Mouse (Mus musculus): ENCODE measurements around the gene Ano2.

Gene Ano2

DNA sequence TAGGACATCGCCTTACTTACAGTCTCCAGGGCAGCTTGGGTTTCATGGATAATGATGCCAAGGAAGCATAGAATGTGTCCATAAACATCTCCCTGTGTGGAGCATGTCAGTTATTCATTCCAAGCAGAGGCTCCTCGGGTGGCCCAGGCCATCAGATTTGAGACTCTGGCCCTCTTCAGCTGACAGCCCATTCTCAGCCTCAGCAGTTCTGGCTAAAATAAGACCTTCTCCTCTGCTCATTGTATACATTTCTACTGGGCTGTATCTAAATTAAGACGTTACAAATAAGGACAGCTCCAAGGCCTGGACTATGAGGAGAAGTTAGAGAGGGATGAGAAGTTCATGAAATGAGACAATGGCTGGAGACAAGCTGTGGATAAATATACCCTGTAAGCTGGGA lies 204.1 kb downstream of the Ano2 start:
- no peak for DNase-seq (ENCODE audit: low read depth, low spot score)

DNA sequence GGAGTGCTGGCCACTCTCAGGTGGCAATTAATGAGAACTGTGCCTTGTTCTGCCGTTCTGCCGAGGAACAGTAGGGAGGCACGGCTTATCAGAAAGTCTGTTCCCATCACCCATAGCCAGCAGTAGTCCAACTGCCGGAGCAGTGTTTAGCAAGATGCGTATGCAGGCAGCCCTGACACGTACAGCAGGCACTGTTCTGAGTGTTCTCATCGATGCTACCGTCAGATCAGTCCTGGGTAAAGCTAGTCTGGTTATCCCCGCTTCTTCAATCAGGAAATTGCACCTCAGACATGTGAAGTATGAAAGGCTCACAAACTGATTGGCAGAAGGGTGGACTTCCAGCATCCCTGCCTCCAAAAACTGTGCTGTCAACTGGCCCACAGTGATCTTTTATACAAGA lies 224.2 kb downstream of the Ano2 start:
- no peak for DNase-seq (ENCODE audit: low read depth, low spot score)

DNA sequence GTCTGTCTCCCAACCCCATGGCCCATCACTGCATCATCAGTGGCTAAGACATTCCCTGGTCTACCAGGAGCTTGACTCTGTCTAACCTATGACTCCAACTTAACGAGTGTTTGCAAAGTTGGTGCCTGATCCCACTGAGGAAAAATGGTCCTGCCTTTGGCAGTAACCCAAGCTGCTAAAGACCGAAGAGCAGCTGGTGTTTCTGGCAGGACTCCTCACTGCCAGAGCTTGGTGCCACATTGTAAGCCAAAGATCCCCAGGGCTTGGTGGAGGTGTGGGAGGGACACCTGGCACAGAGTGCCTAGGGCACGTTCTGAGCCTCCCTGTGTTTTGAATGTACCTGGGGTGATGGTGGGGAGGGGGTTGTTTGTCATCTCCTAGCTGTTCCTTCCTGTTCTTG lies 232.5 kb downstream of the Ano2 start:
- DNase-seq (ENCODE audit: low read depth, low spot score): no peak

DNA sequence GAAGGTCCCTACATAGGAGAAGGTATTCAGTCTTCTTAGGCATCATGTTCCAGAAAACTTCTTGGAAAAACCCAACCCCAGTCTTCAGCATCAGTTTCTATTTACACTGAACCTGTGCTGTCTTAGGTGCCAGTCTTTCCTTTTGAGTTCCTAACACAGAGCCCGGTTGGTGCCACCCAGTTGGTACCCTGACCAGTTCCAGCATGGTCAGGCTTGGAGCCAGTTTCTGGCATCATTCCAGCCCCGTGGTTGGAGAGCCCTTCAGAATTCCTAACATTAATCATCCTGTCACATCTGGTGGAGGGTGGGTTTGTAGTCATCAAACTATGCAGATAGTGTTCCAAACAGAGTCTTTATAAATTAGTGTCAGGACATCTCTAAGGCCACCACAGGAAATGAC lies 234.8 kb downstream of the Ano2 start:
- no peak for DNase-seq (ENCODE audit: low read depth, low spot score)

DNA sequence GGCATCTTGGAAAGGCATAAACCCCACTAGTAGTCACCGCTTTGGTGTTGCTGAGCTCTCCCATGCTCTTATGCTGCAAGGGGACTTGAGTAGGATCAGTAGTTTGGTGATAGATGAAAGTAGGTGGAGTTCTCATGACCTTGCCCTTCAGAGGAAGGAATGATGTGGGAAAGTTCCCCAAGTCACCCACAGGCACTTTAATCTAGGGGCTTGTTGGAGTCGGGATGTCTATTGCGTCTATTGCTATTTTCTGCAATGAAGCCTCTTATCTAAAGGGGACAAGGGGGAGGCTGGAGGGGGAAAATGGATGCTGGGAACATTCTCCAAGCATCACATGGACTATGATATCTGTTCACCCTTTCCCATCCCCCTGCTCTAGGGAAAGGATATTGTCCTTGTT lies 235.6 kb downstream of the Ano2 start:
- DNase-seq (ENCODE audit: low read depth, low spot score): no peak

DNA sequence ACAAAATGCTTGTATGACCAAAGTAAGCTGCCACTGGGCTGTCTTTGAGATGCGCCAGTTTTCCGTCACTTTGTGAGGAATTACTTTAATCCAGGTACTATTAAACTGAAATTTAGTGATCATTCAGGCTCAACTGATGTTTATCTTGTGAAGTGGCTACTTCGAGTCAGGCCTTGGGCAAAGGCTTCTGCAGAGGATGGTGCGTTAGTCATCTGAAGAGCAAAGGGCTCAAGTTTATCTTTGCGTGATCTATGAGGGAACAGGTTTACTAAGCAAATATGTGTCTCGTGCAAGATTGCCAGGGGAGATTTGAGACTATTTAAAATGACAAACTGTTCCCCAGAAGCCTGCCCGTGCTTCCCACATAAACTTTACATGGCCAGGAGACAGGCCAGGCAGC lies 241.7 kb downstream of the Ano2 start:
- no peak for DNase-seq (ENCODE audit: low read depth, low spot score)

DNA sequence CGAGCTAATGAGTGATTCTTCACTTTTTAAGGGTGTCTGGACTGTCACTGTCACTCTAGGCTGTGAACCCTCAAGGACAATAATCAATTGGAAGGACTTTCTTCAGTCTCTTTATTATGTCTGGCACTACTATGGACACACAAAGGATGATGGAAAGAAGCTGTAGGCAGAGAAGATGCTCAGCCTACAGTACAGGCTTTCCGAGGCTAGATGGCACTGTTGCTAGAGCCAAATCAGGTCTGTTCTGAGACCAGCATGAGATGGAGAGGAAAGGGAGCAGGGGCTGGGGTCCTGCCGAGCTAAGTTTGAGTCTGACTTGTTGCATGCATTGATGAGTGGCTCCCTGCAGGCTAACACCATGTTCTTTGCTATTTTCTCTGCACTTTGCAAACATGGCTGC lies 264.7 kb downstream of the Ano2 start:
- no peak for DNase-seq (ENCODE audit: low read depth, low spot score)

DNA sequence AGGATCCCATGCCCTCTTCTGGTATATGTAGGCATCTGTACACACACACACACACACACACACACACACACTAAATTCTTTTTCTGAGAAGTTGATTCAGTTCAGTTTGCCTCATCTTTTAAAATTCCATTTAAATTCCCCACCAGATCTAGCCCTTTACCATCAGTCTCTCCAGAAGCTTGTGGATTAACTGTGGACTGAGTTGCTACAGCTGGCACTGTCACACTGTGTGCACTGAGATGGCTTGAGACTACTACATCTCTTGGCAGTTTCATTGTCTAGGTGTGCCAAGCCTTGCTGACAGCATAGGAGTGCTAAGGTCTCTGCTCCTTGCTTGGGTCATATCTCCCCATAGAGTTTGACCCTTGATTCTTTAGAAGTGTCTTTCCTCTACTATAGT lies 283.3 kb downstream of the Ano2 start:
- no peak for DNase-seq (ENCODE audit: low read depth, low spot score)

DNA sequence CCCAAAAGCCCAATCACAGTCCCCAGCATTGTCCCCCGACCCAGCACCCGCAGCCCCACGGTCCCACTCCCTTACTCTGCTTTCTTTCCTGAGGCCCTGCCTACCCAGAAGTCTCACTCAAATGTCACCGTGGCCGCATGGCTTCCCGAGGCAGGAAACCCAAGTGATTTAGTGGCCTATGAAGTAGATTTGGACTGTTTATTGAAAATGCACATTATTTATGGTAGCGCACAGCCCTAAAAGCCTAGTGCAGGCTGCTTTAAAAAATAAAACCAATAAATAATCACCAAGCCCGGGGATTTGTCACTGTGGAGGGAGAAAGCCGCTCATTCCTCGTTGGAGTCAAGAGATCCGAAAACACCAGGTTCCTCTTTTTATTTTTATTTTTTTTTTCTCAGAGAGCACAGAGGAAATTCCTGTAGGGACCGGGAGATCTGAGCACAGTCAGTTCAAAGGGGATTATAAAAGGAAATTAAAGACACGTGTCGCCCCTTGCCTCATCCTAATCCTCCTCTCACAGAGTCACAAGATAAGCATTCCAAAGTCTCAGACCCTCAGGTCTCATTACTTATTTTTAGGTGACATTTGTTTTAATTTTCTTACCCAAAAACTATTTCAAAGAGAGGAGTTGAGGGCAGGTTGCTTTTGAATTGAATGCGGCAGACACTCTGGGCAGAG lies 285.7 kb downstream of the Ano2 start:
- no peak for DNase-seq (ENCODE audit: low read depth, low spot score)

DNA sequence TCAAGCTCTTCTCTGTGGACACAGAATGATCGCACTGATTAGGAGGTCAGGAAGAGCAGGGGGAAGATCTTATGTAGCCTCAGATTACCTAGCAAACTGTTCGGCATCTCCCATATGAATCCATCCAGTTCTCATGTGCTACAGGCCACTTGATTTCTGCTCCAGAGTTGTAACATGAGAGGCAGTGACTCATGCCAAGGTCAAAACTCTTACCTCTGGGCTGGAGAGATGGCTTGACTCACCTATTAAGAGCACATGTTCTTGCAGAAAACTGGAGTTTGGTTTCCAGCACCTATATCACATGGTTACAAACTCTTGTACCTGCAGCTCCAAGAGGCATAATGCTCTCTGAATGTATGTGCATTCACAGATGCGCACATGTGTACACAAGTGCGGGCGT lies 289.4 kb downstream of the Ano2 start:
- no peak for DNase-seq (ENCODE audit: low read depth, low spot score)

DNA sequence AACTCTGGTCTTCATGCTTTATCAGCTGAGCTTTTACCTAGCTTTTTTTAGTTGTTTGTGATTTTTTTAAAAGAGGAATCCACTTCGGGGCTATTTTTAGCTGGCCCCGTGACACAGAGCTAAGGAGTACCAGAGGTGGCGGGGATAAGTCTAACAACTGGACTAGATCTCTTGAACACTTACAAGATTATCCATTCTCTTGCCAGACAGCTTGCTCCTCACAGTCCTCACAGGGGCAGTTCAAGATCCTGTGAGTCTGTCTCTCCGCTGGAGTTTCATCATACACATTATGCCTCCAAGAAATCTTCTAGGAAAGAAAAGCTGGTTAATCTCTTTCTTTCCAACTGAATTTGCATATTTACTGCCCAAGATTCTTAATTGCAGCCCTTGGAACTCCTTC lies 293.8 kb downstream of the Ano2 start:
- DNase-seq (ENCODE audit: low read depth, low spot score): no peak

DNA sequence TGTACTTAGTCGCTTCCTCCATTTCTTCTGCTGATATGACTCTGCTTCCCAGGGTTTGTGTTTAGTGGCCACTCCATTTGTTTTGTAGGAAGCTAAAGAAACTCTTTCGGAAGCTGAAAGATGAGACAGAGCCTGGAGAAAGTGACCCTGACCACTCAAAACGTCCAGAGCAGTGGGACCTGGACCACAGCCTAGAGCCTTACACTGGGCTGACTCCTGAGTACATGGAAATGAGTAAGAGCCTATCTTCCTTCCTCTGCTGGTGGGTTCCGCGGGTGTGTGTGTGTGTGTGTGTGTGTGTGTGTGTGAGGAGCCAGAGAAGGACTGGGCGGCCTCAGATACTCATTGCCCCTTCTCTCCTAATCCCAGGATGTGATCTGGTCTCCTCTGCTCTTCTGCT lies 302.5 kb downstream of the Ano2 start:
- DNase-seq (ENCODE audit: low read depth, low spot score): no peak

DNA sequence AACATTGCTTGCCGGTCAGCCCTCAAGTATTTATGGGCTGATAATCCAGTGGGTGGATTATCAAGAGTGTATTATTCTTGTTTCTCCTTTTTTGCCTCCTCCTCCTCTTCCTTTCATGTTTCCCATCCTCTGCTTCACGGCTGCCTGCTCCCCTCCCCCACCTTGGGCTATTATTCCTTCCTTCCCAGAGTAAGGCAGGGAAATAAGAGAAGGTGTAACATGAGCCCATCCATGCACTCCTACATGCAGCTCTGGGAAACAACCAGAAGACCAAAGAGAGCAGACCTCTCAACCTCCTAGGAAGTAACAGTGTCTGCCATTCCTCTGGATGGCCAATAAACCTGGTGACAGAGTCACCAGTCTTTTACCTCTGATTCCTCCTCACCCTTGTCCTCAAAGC lies 311.6 kb downstream of the Ano2 start:
- DNase-seq (ENCODE audit: low read depth, low spot score): no peak

DNA sequence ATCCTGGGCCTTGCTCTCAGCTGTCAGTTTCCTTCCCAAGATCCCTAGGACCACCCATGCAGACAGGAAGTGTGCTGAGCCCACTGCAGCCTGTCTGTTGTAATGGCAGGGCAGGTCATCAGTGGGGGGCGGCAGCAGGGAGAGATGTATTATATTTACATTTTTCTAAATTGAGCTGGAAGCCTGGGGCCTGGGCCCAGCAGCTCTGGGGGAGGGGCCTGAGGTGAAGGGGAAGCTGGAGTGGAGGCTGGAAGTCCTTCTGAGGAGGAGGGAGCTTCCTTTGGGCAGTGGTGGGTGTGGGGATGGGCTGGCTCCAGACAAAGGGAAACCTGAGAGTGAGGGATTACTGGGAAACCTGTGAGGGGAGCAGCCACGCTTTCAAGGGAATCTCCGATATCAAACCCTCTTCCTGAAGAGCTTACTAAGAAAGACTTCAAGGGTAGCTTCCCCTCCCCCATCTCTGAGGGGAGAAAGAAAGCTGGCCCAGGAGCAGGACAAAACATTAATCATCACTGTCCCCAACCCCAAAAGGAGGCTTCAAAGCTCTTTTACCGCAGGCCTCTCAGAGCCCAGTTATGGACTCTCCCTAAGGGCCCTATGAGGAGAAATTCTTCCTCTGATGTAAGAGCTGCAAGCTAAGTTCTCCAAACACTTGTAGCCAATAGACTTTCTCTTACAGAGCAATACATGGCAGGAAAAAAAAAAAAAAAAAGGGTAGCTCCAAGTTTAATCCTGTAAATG lies 313.0 kb downstream of the Ano2 start:
- no peak for DNase-seq (ENCODE audit: low read depth, low spot score)

DNA sequence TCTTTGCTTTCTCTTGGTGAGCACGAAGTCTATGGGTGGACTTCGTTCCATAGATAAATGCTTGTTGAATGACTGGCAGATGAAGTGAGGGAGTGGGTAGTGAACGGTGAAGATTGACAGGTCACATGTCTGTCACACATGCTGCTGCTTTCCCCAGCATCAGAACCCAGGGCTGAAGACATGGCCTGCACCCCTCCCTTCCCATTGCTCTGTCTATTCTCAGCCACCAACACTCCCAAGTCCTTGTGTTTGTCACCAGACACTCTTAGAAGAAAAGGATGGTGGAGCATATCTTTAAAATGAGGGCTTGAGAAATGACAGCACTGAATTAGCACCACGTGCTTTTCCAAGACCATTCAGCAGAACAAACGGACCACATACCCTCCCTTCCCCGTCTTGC lies 316.4 kb downstream of the Ano2 start:
- no peak for DNase-seq (ENCODE audit: low read depth, low spot score)

DNA sequence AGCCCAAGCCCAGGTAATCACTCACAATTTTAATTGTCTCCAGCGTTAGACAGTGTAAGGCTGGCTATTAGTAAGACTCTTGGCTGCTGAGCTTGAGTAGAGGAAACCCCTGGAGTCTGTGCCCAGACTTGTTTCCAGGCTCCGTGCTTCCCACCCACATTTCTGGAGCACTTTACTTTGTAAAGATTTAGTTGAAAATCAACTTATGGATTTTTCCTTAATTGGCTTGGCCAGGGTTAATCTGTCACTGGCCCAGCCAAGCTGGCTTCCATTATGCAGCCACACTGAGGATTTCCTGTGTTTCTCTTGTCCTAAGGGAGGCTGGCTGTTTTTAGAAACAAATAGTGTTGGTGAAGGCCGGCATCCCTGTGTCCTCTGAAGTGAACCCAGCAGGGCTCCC lies 318.9 kb downstream of the Ano2 start:
- no peak for DNase-seq (ENCODE audit: low read depth, low spot score)

DNA sequence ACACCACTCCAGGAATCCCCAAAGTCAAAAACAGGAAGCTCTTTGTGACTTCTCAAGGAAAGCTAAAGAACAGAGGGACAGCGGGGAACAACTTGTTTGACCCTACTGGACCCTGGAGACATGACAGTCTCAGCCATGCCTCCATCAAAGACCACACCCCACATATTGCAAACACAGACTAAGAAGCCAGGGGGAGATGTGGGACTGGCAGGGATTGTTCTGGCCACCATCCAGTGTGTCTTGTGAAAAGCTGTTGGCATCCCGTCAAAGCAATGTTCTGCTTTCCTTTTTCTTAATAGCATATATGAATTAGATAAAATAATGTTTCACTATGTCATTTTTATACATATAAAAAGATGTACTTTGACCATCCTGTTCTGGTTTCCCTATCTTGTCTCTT lies 326.8 kb downstream of the Ano2 start:
- no peak for DNase-seq (ENCODE audit: low read depth, low spot score)

DNA sequence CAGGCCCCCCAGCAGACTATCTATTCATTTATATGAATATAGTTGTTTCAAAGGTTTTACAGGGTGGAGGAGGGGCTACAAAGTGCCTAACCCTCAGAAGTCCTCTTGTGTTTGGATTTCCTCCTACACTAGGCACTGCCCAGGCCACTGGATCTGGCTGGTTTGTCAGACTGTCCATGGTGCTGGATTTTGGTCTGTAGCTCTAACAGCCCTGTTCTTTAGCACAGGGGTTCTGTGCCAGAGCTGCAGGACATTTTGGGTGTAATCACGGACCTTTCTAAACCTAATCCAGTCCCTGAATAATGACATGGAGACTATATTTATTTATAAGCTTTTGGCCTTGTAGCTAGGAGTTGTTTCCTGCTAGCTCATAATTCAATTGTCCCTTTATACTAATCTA lies 328.2 kb downstream of the Ano2 start:
- DNase-seq (ENCODE audit: low read depth, low spot score): no peak

DNA sequence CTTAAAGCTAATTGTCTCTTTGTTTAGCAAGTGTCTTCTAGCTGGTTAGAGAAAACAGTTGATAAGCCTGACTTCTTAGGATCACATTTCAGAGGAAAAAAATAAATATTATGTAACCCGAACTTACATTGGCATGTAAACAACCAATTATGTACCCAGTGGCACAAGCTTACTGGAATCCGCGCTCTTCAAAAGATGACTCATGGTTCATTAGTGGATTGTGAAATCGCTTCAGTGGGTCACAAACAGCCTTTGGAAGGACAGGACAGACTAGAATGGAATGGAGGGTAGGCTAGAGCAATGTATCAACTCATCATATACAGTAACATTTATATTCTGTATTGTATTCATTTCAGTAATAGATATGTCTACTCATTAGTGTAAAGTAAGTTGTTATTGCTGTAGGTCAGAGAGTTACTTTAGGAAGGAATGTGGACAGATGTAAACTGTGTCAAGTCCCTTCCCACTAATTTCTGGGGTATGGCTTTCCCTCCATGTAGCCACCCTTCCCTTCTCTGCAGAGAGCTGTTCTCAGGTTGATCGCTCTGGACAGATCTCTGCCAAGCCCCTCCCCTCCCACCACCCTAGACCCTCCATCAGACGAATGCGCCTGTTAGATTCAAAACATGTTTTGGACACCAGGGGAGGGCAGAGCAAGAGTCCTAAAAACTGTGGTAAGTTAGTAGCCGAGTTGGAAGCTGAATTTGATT lies 343.6 kb downstream of the Ano2 start:
- no peak for DNase-seq (ENCODE audit: low read depth, low spot score)

DNA sequence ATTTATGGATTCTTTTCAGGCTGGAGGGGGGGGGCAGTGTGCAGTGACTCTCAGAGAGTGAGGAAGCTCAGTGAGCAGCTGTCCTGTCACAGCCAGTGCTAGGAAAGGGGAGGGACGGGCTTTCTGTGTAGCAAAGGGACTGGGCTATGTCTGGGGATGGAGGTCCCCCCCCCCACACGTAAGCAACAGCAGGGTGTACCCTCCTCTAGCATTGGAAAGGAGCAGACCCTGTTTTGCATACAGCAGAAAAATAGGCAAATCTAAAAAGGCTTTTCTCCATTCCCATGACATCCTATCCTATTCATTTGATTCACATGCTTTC lies 344.1 kb downstream of the Ano2 start:
- DNase-seq (ENCODE audit: low read depth, low spot score): no peak

DNA sequence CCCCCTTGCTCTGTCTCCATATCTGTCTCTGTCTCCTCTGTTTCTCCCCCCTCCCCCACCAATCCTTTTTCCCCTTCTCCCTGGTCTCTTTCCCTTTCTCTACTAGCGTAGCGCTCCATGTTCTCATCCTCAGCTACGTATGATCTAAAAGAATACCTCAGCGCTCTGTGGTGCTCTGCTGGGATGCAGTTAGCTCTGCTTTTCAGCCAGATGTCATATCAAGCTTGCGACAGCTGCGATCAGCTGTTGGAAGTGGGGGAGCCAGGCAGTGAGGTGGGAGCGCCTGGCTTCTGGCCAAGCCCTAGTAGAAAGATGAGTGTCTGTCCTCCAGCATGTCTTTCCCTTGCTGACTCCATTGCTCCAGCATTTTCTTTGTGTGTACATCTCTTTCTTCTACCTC lies 344.5 kb downstream of the Ano2 start:
- DNase-seq (ENCODE audit: low read depth, low spot score): no peak

DNA sequence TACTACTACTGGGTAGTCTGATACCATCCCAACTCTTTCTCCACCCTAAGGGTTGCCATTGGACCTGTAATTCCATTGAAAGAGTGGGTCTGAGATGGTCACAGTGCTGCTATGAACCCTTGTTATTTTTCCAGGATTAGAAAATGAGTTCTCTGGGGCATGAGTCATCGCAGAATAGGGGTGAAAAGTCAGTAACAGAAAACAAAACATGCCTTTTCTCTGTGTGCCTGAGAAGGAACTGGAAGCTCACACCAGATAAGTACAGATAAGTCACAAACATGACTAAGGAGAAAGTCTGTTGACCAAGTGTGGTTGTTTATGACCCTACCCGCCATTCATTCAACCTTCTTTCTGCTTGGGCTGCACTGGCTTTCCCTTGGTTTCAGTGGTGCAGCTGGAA lies 345.4 kb downstream of the Ano2 start:
- no peak for DNase-seq (ENCODE audit: low read depth, low spot score)

DNA sequence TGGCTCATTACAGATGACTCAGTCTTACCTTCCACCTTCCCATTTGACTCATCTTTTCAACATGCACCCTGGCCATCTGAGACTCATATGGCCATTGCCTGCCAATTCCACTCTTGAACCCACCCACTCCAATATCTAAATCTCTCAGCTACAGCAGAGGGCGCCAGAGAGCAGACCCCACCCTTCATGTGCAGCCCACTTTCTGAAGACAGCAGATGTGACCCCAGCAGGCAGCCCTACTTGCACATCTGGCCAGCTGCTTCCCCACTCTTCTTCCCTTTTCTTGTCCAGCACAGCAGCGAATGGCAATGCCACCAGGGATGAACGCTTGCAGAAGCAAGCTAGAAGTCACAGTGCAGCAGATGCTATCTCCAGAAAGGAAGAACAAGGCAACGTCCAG lies 355.7 kb downstream of the Ano2 start:
- no peak for DNase-seq (ENCODE audit: low read depth, low spot score)
